Mouse (Mus musculus) brain, embryonic 14.5 days (tissue): ENCODE measurements around the gene Orc3.

ENCODE experiments used
- CTCF ChIP-seq: fragments of 200-500 bp; IDR thresholded peaks from 2 replicates; pipeline ENCODE4 v1.5.1; 2012; ENCODE audit warnings: inconsistent platforms, mild to moderate bottlenecking, moderate library complexity, borderline replicate concordance; ENCODE audit not compliant: insufficient read depth, insufficient read length; ENCODE audit errors: extremely low read depth
- POLR2A ChIP-seq: fragments of 200-500 bp; IDR thresholded peaks from 2 replicates; pipeline ENCODE4 v1.6.1; 2012; ENCODE audit warnings: mild to moderate bottlenecking, inconsistent platforms, borderline replicate concordance; ENCODE audit not compliant: poor library complexity, insufficient read depth, insufficient read length, severe bottlenecking; ENCODE audit errors: extremely low read depth

GRCm38 (mm10) chr4:34528430-34529100 lies 86.2 kb downstream of the Orc3 start:
- no peak for TF ChIP-seq POLR2A
- no peak for TF ChIP-seq CTCF
